Mouse (Mus musculus): ENCODE measurements around the gene Sprr2f. TPM values are rescaled to one million over a fixed set of nuclear protein-coding genes. Genes with fewer than 3 reads are reported as not detected.

The Sprr2f gene
- not detected in 2 replicates for polyA plus RNA-seq (2012; rRNA removed)

- 54% methylated on average over 3 of the region's 3 CpGs for WGBS
- no peak for DNase-seq
- Histone ChIP-seq H3K4me1 (ENCODE audit: control insufficient read depth, insufficient read depth, low read length) (no peaks in the 10 kb centered on the region), H3K4me3 (replicated peaks; ENCODE audit: extremely low read depth, low read depth, low read length) (no peak within 1 kb of the TSS)
- TF ChIP-seq POLR2A (IDR thresholded peaks at IDR 0.05; ENCODE audit: borderline replicate concordance, extremely low read depth, low read depth, low read length) = no peak
- no peak for TF ChIP-seq CTCF (IDR thresholded peaks at IDR 0.05; ENCODE audit: insufficient read depth, low read length)
Measured at GRCm38 (mm10) chr3:92364887-92365286, at the start of gene Sprr2f. Gene Sprr2f, plus strand, starts transcription at chr3:92365187.

DNA sequence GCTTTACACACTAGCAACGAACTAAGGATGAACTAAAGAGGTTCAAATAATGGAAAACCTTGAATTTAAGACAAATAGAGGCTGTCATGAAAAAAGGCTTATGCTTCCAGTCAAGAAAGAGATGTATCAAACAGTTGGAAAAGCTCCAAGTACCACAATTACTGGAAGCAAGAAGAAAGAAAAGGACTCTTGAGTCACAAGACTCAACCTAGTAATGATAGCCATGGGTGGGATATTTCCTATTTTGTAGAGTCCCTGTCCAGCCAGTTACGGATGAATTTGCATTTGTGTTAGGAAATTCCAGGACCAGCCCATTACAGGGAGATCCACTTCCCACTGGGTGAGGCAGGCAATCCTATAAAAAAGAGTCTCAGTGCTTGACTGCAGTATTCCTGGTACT, 48.7 kb upstream of the Sprr2f start, which contains the start of gene Sprr2b:
TSS of gene Sprr2b (plus strand) at position 301 of the 400 bp plus-strand sequence.
- no peak for DNase-seq
- no peak within 1 kb of the TSS for H3K4me3 ChIP-seq (replicated peaks; ENCODE audit: extremely low read depth, low read depth, low read length)
- TF ChIP-seq CTCF (IDR thresholded peaks at IDR 0.05; ENCODE audit: insufficient read depth, low read length) (no peak), POLR2A (IDR thresholded peaks at IDR 0.05; ENCODE audit: borderline replicate concordance, extremely low read depth, low read depth, low read length) (no peak)
- WGBS = 53% methylated on average over 2 of the region's 2 CpGs
- H3K4me1 ChIP-seq (ENCODE audit: control insufficient read depth, insufficient read depth, low read length) = no peaks in the 10 kb centered on the region

DNA sequence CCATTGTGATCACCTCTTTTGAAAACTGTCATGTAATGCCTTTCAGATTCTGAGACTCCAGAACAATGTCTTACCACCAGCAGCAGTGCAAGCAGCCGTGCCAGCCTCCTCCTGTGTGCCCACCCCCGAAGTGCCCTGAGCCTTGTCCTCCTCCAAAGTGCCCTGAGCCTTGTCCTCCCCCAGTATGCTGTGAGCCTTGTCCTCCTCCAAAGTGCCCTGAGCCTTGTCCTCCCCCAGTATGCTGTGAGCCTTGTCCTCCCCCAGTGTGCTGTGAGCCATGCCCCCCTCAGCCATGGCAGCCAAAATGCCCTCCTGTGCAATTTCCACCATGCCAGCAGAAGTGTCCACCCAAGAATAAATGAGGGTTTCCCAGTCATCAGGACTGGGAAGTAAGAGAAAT, 47.6 kb upstream of the Sprr2f start:
- Histone ChIP-seq H3K4me3 (replicated peaks; ENCODE audit: extremely low read depth, low read depth, low read length) (no peak overlapping the region), H3K4me1 (ENCODE audit: control insufficient read depth, insufficient read depth, low read length) (no peaks in the 10 kb centered on the region)
- TF ChIP-seq CTCF (IDR thresholded peaks at IDR 0.05; ENCODE audit: insufficient read depth, low read length) (no peak), POLR2A (IDR thresholded peaks at IDR 0.05; ENCODE audit: borderline replicate concordance, extremely low read depth, low read depth, low read length) (no peak)
- DNase-seq = no peak
- 72% methylated on average over 2 of the region's 2 CpGs for WGBS

DNA sequence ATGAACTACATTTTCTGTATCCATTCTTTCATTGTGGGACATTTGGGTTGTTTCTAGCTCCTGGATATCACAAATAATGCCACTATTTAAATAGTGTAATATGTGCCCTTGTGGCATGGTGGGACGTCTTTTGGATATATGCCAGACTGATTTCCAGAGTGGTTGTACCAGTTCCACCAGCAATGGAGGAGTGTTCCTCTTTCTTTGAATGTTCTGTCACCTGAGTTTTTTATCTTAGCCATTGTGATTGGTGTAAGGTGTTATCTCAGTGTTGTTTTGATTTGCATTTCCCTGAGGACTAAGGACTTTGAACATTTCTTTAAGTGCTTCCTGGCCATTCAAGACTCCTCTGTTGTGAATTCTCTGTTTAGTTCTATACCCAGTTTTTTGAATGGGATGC, 28.7 kb upstream of the Sprr2f start:
- H3K4me3 ChIP-seq (replicated peaks; ENCODE audit: extremely low read depth, low read depth, low read length) = no peak overlapping the region
- no peaks in the 10 kb centered on the region for H3K4me1 ChIP-seq (ENCODE audit: control insufficient read depth, insufficient read depth, low read length)
- no peak for DNase-seq
- 57% methylated on average over 1 of the region's 1 CpGs for WGBS
- no peak for TF ChIP-seq CTCF (IDR thresholded peaks at IDR 0.05; ENCODE audit: insufficient read depth, low read length)

- 82% methylated on average over 5 of the region's 5 CpGs for WGBS
- no peak for DNase-seq
- Histone ChIP-seq H3K4me1 (ENCODE audit: control insufficient read depth, insufficient read depth, low read length) (no peaks in the 10 kb centered on the region), H3K4me3 (replicated peaks; ENCODE audit: extremely low read depth, low read depth, low read length) (no peak within 1 kb of the TSS)
- no peak for TF ChIP-seq CTCF (IDR thresholded peaks at IDR 0.05; ENCODE audit: insufficient read depth, low read length)
- TF ChIP-seq POLR2A (IDR thresholded peaks at IDR 0.05; ENCODE audit: borderline replicate concordance, extremely low read depth, low read depth, low read length) = no peak
Measured at GRCm38 (mm10) chr3:92338840-92339239, 26.1 kb upstream of the Sprr2f start, which contains the start of gene Sprr2d. Gene Sprr2d, plus strand, starts transcription at chr3:92339140.

DNA sequence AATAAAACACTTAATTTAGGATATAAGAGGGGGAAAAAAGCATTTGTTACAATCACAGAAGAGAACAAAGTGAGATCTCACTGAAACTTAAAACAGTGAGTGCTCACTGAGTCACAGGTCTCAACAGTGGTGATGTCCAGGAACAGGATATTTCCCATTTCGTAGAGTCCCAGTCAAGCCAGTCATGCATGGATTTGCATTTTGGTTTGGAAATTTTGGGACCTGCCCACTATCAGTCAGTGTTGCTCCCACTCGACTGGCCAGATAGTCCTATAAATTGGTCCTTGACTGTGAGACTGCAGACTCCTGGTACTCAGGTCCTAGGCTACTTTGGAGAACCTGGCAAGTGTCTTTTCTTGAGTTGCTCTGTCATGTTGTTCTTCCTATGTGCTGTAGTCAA, 13.1 kb upstream of the Sprr2f start, which contains the start of gene Sprr2e:
TSS of gene Sprr2e (plus strand) at position 301 of the 400 bp plus-strand sequence.
- Histone ChIP-seq H3K4me1 (ENCODE audit: control insufficient read depth, insufficient read depth, low read length) (no peaks in the 10 kb centered on the region), H3K4me3 (replicated peaks; ENCODE audit: extremely low read depth, low read depth, low read length) (no peak within 1 kb of the TSS)
- no peak for TF ChIP-seq POLR2A (IDR thresholded peaks at IDR 0.05; ENCODE audit: borderline replicate concordance, extremely low read depth, low read depth, low read length)
- TF ChIP-seq CTCF (IDR thresholded peaks at IDR 0.05; ENCODE audit: insufficient read depth, low read length) = no peak
- DNase-seq = no peak
- WGBS = 75% methylated on average over 2 of the region's 2 CpGs

DNA sequence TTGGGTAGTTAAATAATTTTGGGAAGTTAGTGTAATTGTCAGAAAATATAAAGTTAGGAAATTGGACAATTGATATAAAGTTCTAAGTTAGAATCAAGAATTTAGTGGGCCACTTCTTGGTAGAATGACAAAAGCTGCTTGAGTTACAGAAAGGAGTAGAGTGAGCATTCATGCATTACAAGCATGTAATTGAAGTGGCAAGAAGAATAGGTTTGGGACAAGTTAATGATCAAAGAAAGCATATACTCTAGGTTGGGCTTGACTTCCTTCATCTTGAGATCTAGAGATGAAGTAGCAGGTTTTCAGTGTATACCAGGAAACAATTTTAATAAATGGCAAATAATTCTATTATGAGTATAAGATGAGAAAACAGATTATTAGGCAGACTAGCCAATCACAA, 3.4 kb upstream of the Sprr2f start:
- no peak for TF ChIP-seq POLR2A (IDR thresholded peaks at IDR 0.05; ENCODE audit: borderline replicate concordance, extremely low read depth, low read depth, low read length)
- no peak for TF ChIP-seq CTCF (IDR thresholded peaks at IDR 0.05; ENCODE audit: insufficient read depth, low read length)
- DNase-seq = no peak
- no peaks in the 10 kb centered on the region for H3K4me1 ChIP-seq (ENCODE audit: control insufficient read depth, insufficient read depth, low read length)
- no peak overlapping the region for H3K4me3 ChIP-seq (replicated peaks; ENCODE audit: extremely low read depth, low read depth, low read length)

DNA sequence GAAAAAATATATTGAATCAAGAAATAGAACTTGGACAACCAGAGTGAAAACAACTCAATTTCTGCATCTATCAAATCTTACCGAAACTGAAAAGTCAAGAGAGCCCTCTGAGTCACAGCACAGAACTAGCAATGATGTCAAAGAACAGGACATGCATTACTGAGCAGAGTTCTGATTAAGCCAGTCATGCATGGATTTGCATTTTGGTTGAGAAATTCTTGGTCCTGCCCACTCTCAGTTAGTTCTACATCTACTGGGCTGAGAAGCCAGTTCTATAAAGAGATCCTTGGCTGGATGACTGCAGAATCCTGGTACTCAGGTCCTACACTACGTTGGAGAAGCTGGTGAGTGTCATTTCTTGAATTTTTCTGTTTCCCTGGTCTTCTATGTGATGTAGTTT, 8.6 kb downstream of the Sprr2f start:
- WGBS = 63% methylated on average over 2 of the region's 2 CpGs
- TF ChIP-seq POLR2A (IDR thresholded peaks at IDR 0.05; ENCODE audit: borderline replicate concordance, extremely low read depth, low read depth, low read length) (no peak), CTCF (IDR thresholded peaks at IDR 0.05; ENCODE audit: insufficient read depth, low read length) (no peak)
- Histone ChIP-seq H3K4me3 (replicated peaks; ENCODE audit: extremely low read depth, low read depth, low read length) (no peak overlapping the region), H3K4me1 (ENCODE audit: control insufficient read depth, insufficient read depth, low read length) (no peaks in the 10 kb centered on the region)
- no peak for DNase-seq

DNA sequence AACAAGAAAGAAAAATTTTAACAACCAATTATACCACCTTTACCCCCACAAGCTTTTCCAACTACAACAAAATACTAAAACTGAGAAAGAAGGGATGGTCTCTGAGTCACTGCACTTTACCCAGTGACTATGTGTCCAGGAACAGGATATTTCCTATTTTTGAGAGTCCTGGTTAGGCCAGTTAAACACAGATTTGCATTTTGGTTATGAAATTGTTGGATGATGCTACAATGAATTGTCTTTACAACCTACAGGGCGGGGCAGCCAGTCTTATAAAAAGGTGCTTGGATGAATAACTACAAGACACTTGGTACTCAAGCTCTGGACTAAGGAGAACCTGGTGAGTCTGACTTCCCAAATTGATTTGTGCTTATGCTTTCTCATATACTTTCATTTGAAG, 20.4 kb downstream of the Sprr2f start, which contains the start of gene Sprr2h:
TSS of gene Sprr2h (plus strand) at position 301 of the 400 bp plus-strand sequence.
- no peaks in the 10 kb centered on the region for H3K4me1 ChIP-seq (ENCODE audit: control insufficient read depth, insufficient read depth, low read length)
- no peak for TF ChIP-seq POLR2A (IDR thresholded peaks at IDR 0.05; ENCODE audit: borderline replicate concordance, extremely low read depth, low read depth, low read length)
- TF ChIP-seq CTCF (IDR thresholded peaks at IDR 0.05; ENCODE audit: insufficient read depth, low read length) = no peak
- DNase-seq = no peak
- no peak within 1 kb of the TSS for H3K4me3 ChIP-seq (replicated peaks; ENCODE audit: extremely low read depth, low read depth, low read length)
- WGBS = 75% methylated on average over 1 of the region's 1 CpGs

GRCm38 (mm10) chr3:92394301-92394700, 29.3 kb downstream of the Sprr2f start:
- H3K4me1 ChIP-seq (ENCODE audit: control insufficient read depth, insufficient read depth, low read length) = no peaks in the 10 kb centered on the region
- WGBS = 38% methylated on average over 1 of the region's 1 CpGs
- no peak for DNase-seq
- H3K4me3 ChIP-seq (replicated peaks; ENCODE audit: extremely low read depth, low read depth, low read length) = no peak overlapping the region
- TF ChIP-seq POLR2A (IDR thresholded peaks at IDR 0.05; ENCODE audit: borderline replicate concordance, extremely low read depth, low read depth, low read length) = no peak
- no peak for TF ChIP-seq CTCF (IDR thresholded peaks at IDR 0.05; ENCODE audit: insufficient read depth, low read length)
